Mouse (Mus musculus) thymus, postnatal 10 days (tissue): ENCODE results near the gene Gm20765.
"Not testable (repeated sequence)": the region's sequence is repeated elsewhere in the genome, so short reads cannot be mapped to it uniquely, and the experiment has no call there.

Experiments used
- DNase-seq, 2 experiments: peaks; one replicate each; pipeline ENCODE4 v3.0.0; 2021; ENCODE audit warnings: low spot score in 2 of 2

The Gm20765 gene

DNA sequence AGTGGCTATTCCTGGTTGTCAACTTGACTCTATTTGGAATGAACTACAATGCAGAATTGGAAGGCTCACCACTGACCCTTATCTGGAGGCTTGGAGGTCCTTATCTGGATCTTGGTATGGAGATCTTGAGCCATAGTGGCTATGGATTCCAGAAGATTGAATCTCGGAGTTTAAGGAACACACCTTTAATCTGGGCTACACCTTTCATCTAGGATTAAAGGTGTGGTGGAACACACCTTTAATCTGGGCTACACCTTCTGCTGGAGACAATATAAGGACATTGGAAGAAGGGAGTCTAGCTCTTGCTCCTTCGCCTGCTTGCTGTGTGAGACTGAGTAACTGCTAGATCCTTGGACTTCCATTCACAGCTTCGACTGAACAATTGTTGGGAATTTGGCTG, at the start of gene Gm20765:
TSS of gene Gm20765 (plus strand) at position 301 of the 400 bp plus-strand sequence.
- not testable (repeated sequence) for DNase-seq

DNA sequence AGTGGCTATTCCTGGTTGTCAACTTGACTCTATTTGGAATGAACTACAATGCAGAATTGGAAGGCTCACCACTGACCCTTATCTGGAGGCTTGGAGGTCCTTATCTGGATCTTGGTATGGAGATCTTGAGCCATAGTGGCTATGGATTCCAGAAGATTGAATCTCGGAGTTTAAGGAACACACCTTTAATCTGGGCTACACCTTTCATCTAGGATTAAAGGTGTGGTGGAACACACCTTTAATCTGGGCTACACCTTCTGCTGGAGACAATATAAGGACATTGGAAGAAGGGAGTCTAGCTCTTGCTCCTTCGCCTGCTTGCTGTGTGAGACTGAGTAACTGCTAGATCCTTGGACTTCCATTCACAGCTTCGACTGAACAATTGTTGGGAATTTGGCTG, 42.6 kb upstream of the Gm20765 start, which contains the start of gene Gm21293:
TSS of gene Gm21293 (plus strand) at position 301 of the 400 bp plus-strand sequence.
- not testable (repeated sequence) for DNase-seq

DNA sequence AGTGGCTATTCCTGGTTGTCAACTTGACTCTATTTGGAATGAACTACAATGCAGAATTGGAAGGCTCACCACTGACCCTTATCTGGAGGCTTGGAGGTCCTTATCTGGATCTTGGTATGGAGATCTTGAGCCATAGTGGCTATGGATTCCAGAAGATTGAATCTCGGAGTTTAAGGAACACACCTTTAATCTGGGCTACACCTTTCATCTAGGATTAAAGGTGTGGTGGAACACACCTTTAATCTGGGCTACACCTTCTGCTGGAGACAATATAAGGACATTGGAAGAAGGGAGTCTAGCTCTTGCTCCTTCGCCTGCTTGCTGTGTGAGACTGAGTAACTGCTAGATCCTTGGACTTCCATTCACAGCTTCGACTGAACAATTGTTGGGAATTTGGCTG, 34.1 kb upstream of the Gm20765 start, which contains the start of gene Gm6763:
TSS of gene Gm6763 (plus strand) at position 301 of the 400 bp plus-strand sequence.
- DNase-seq, result not testable (repeated sequence)

DNA sequence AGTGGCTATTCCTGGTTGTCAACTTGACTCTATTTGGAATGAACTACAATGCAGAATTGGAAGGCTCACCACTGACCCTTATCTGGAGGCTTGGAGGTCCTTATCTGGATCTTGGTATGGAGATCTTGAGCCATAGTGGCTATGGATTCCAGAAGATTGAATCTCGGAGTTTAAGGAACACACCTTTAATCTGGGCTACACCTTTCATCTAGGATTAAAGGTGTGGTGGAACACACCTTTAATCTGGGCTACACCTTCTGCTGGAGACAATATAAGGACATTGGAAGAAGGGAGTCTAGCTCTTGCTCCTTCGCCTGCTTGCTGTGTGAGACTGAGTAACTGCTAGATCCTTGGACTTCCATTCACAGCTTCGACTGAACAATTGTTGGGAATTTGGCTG, 25.6 kb upstream of the Gm20765 start, which contains the start of gene Gm8764:
TSS of gene Gm8764 (plus strand) at position 301 of the 400 bp plus-strand sequence.
- not testable (repeated sequence) for DNase-seq

DNA sequence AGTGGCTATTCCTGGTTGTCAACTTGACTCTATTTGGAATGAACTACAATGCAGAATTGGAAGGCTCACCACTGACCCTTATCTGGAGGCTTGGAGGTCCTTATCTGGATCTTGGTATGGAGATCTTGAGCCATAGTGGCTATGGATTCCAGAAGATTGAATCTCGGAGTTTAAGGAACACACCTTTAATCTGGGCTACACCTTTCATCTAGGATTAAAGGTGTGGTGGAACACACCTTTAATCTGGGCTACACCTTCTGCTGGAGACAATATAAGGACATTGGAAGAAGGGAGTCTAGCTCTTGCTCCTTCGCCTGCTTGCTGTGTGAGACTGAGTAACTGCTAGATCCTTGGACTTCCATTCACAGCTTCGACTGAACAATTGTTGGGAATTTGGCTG, 17.1 kb upstream of the Gm20765 start, which contains the start of gene Gm21304:
TSS of gene Gm21304 (plus strand) at position 301 of the 400 bp plus-strand sequence.
- DNase-seq, result not testable (repeated sequence)

DNA sequence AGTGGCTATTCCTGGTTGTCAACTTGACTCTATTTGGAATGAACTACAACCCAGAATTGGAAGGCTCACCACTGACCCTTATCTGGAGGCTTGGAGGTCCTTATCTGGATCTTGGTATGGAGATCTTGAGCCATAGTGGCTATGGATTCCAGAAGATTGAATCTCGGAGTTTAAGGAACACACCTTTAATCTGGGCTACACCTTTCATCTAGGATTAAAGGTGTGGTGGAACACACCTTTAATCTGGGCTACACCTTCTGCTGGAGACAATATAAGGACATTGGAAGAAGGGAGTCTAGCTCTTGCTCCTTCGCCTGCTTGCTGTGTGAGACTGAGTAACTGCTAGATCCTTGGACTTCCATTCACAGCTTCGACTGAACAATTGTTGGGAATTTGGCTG, 8.6 kb upstream of the Gm20765 start, which contains the start of gene Gm21312:
TSS of gene Gm21312 (plus strand) at position 301 of the 400 bp plus-strand sequence.
- not testable (repeated sequence) for DNase-seq

DNA sequence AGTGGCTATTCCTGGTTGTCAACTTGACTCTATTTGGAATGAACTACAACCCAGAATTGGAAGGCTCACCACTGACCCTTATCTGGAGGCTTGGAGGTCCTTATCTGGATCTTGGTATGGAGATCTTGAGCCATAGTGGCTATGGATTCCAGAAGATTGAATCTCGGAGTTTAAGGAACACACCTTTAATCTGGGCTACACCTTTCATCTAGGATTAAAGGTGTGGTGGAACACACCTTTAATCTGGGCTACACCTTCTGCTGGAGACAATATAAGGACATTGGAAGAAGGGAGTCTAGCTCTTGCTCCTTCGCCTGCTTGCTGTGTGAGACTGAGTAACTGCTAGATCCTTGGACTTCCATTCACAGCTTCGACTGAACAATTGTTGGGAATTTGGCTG, 8.4 kb downstream of the Gm20765 start, which contains the start of gene Gm4340:
TSS of gene Gm4340 (plus strand) at position 301 of the 400 bp plus-strand sequence.
- DNase-seq, result not testable (repeated sequence)

DNA sequence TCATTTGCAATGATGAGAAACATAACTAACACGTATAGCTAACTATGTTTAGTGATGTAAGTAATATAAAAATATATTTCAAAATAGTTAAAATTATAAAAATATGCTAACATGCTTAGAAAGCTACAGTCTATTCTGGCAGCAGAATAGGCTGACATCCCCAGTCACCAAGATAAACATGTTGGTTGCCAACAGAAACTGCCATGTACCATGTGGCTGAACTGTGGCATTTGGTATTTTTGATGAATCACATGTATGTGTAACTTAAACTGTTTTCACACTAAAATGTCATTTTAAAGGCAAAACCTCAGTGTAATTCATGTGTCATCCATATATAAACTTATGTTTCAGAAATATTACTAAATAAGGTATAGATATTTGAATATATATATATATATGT, 24.3 kb downstream of the Gm20765 start:
- no peak for DNase-seq

DNA sequence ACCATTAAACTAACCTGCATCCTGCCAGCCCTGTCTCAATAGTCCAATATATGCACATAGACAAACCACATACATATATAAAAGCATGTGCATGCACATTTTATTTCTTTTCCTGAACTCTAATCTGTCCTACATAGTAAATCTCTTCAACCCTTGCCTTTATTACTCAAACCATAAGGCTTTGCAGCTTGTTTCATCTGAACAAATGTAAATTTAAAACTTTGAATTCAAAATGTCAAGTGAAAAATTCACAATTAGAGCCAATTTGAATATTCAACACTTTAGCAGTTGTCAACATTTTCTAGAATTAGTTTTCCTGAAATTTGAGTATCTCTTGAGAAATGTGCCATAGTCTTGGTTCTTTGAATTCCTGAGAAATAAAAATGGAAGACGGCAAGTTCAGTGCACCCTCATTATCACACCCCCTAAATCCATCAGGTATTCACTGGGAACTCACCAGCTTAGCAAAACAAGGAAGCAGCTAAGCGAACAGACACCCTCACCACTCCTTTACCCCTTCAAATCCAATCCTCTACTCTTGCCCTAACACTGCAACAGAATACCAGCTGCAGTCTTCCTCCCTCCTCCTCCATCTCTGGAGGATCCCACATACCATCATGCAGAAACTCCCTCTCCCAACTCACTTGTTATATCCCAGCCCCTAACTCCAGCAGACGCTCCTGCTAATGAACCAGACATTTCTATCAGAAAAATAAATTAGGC, 25.1 kb downstream of the Gm20765 start:
- DNase-seq, result no peak

DNA sequence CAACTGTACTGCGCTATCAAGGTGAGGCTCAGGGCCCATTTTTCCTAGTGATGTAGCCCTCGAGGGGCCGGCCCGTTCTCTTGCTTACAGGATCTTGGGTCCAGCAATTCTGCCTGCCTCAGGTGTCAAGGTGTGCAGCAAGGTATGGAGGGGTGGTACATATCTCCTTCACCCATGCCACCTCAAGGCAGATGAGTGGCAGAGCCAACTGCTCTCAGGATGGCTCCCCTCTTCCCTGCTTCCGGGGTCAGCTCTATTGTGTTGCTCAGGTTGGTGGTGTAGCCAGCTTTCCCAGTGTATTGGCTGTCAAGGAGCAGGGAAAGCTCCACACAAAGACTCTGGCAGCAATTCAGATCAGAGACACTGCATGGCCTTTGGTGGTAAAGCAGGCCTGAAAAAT, 29.2 kb downstream of the Gm20765 start:
- DNase-seq, result no peak

DNA sequence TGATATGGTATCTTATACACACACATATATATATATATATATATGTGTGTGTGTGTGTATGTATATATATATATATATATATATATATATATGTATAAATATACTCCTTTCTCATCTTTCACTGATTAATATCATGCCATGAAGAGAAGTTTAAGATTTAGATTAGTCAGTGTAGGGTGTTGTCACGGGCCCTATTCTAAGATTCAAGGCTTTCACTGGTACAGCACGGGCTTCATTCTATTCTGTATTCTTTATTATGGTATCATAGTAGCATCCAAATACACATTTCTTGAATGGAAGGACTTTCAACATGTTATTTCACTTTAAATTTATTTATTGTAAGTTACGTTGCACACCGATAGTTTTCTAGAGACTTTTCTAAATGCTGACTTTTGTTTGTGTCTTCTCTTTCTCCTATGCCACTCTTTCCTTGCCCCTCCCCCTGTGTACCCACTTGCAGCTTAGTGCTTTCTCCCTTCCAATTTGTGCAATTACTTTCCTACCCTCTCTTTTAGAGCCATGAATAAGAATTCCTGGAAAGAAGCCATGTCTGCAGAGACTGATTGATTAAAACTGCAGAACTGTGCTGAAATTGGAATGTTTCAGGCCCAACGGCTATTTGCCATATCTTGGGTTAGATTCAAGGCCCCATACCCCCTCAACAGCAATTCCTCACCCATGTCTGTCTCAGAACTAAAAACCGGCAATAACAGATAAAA, 35.1 kb downstream of the Gm20765 start:
- DNase-seq, result no peak
